ENCODE assay signal across 8 mouse cellular contexts in genomic region chr10:62379808-62380207, GRCm38 (mm10). TPM values are rescaled to one million over a fixed set of nuclear protein-coding genes. Genes with fewer than 3 reads are reported as not detected.
DNase-seq lines count a peak whose midpoint lies in the region; ATAC-seq and TF ChIP-seq lines count a peak whose summit lies in the region.

Gene Hk1 (minus strand): TSS chr10:62379908.

- DNase-seq in spleen, adult 2 months (ENCODE audit: low read depth in 1 of 2, low spot score in 2 of 2) = no peak
- DNase-seq in spleen, postnatal 36 days (ENCODE audit: low spot score in 2 of 2) = no peak
- DNase-seq in embryonic facial prominence, embryonic 14.5 days (ENCODE audit: low spot score) = no peak
- DNase-seq in heart, postnatal 36 days = no peak
- no peak for DNase-seq in limb, embryonic 14.5 days (ENCODE audit: low spot score)
- no peak for DNase-seq in cerebellum, adult 11-12 months
- DNase-seq in lung, postnatal 14 days = no peak

- TF ChIP-seq POLR2A in spleen, adult 2 months (IDR thresholded peaks at IDR 0.05; ENCODE audit: low read depth, low read length) = no peak
- TF ChIP-seq POLR2A in limb, embryonic 14.5 days (IDR thresholded peaks at IDR 0.05; ENCODE audit: borderline replicate concordance, extremely low read depth, insufficient read depth, insufficient read length) = no peak

- no peaks in the 10 kb centered on the region for H3K4me1 ChIP-seq in spleen, adult 2 months (ENCODE audit: control insufficient read depth, insufficient read depth, insufficient read length)
- no peaks in the 10 kb centered on the region for H3K4me1 ChIP-seq in embryonic facial prominence, embryonic 14.5 days (ENCODE audit: control insufficient read depth, insufficient read depth, low read length)
- H3K4me1 ChIP-seq in limb, embryonic 14.5 days (ENCODE audit: control insufficient read depth, insufficient read depth, low read length) = no peaks in the 10 kb centered on the region
- H3K4me1 ChIP-seq in stomach, embryonic 14.5 days (ENCODE audit: control insufficient read depth, insufficient read depth, low read length) = no peaks in the 10 kb centered on the region

- 93% methylated on average over 1 of the region's 1 CpGs for WGBS in spleen, adult 2 months
- WGBS in embryonic facial prominence, embryonic 14.5 days = 95% methylated on average over 1 of the region's 1 CpGs
- 77% methylated on average over 1 of the region's 1 CpGs for WGBS in limb, embryonic 14.5 days
- WGBS in stomach, embryonic 14.5 days = 84% methylated on average over 1 of the region's 1 CpGs

- no peak within 1 kb of the TSS for H3K9ac ChIP-seq in embryonic facial prominence, embryonic 14.5 days (ENCODE audit: low read depth, low read length)
- H3K9ac ChIP-seq in limb, embryonic 14.5 days (ENCODE audit: low read depth, low read length, severe bottlenecking) = no peak within 1 kb of the TSS
- H3K9ac ChIP-seq in stomach, embryonic 14.5 days (replicated peaks; ENCODE audit: low read depth, low read length) = no peak within 1 kb of the TSS

- no peak for ATAC-seq in embryonic facial prominence, embryonic 14.5 days (ENCODE audit: low read depth)
- no peak for ATAC-seq in limb, embryonic 14.5 days (ENCODE audit: low FRiP score, low read depth)
- ATAC-seq in stomach, embryonic 14.5 days (ENCODE audit: insufficient number of reproducible peaks, insufficient read depth, low FRiP score, low read depth) = no peak

- H3K27ac ChIP-seq in spleen, adult 2 months (ENCODE audit: insufficient read depth, low read length) = no peak within 1 kb of the TSS
- H3K27ac ChIP-seq in embryonic facial prominence, embryonic 14.5 days (replicated peaks; ENCODE audit: low read depth, low read length) = no peak within 1 kb of the TSS
- no peak within 1 kb of the TSS for H3K27ac ChIP-seq in limb, embryonic 14.5 days (replicated peaks; ENCODE audit: low read depth, low read length)
- H3K27ac ChIP-seq in stomach, embryonic 14.5 days (ENCODE audit: low read length) = no peak within 1 kb of the TSS

- no peaks in the 10 kb centered on the region for H3K27me3 ChIP-seq in spleen, adult 2 months (ENCODE audit: control insufficient read depth, insufficient read depth, low read length)
- no peaks in the 10 kb centered on the region for H3K27me3 ChIP-seq in embryonic facial prominence, embryonic 14.5 days (replicated peaks; ENCODE audit: control insufficient read depth, insufficient read depth, low read length)
- no peaks in the 10 kb centered on the region for H3K27me3 ChIP-seq in limb, embryonic 14.5 days (ENCODE audit: control insufficient read depth, insufficient read depth, low read length)
- no peaks in the 10 kb centered on the region for H3K27me3 ChIP-seq in stomach, embryonic 14.5 days (ENCODE audit: control insufficient read depth, insufficient read depth, low read length)

- no peaks in the 10 kb centered on the region for H3K36me3 ChIP-seq in spleen, adult 2 months (ENCODE audit: control insufficient read depth, insufficient read depth, low read length)
- H3K36me3 ChIP-seq in embryonic facial prominence, embryonic 14.5 days (ENCODE audit: control insufficient read depth, insufficient read depth, low read length) = no peaks in the 10 kb centered on the region
- H3K36me3 ChIP-seq in limb, embryonic 14.5 days (ENCODE audit: control insufficient read depth, insufficient read depth, low read length) = no peaks in the 10 kb centered on the region
- no peaks in the 10 kb centered on the region for H3K36me3 ChIP-seq in stomach, embryonic 14.5 days (ENCODE audit: control insufficient read depth, insufficient read depth, low read length)

- no peaks in the 10 kb centered on the region for H3K9me3 ChIP-seq in embryonic facial prominence, embryonic 14.5 days (ENCODE audit: control insufficient read depth, low read length)
- no peaks in the 10 kb centered on the region for H3K9me3 ChIP-seq in limb, embryonic 14.5 days (ENCODE audit: control insufficient read depth, low read length)
- H3K9me3 ChIP-seq in stomach, embryonic 14.5 days (ENCODE audit: control insufficient read depth, low read depth, low read length) = no peaks in the 10 kb centered on the region

- no peak for TF ChIP-seq CTCF in spleen, adult 2 months (IDR thresholded peaks at IDR 0.05; ENCODE audit: extremely low read depth, insufficient read depth, insufficient read length, insufficient replicate concordance)

- H3K4me3 ChIP-seq in spleen, adult 2 months (ENCODE audit: extremely low read depth, insufficient read depth, insufficient read length) = no peak within 1 kb of the TSS
- H3K4me3 ChIP-seq in embryonic facial prominence, embryonic 14.5 days (ENCODE audit: low read depth, low read length) = no peak within 1 kb of the TSS
- H3K4me3 ChIP-seq in limb, embryonic 14.5 days (replicated peaks; ENCODE audit: low read length) = no peak within 1 kb of the TSS
- H3K4me3 ChIP-seq in stomach, embryonic 14.5 days (ENCODE audit: low read depth, low read length) = no peak within 1 kb of the TSS

- intact Hi-C loops in heart, postnatal 36 days (cut with DNase I) = no loop called here

- no peak within 1 kb of the TSS for H3K4me2 ChIP-seq in embryonic facial prominence, embryonic 14.5 days (ENCODE audit: low read depth, low read length)
- H3K4me2 ChIP-seq in limb, embryonic 14.5 days (replicated peaks; ENCODE audit: low read depth, low read length, severe bottlenecking) = no peak within 1 kb of the TSS
- H3K4me2 ChIP-seq in stomach, embryonic 14.5 days (replicated peaks; ENCODE audit: low read depth, low read length) = no peak within 1 kb of the TSS

RNA-seq across cellular contexts. Expression of gene Hk1, which starts in this region (rescaled TPM):
- polyA plus RNA-seq in spleen, adult 2 months (2012; rRNA removed) = 31.0 and 38.5 TPM in 2 replicates
- polyA plus RNA-seq in embryonic facial prominence, embryonic 14.5 days (2014; fragmentation: Nextera tagmentation; extraction: Ambion mirVana) = 28.4 and 33.7 TPM in 2 replicates
- 100 to 1,000 TPM in 1 of 2 experiments, 10 to 100 TPM in 1; 99.7 to 113 TPM for total RNA-seq in heart, postnatal 36 days (2021)
- 30.7 and 32.1 TPM in 2 replicates for polyA plus RNA-seq in limb, embryonic 14.5 days (2012; rRNA removed)
- 29.2 and 29.3 TPM in 2 replicates for polyA plus RNA-seq in limb, embryonic 14.5 days (2014; fragmentation: Nextera tagmentation; extraction: Ambion mirVana)
- polyA plus RNA-seq in stomach, embryonic 14.5 days (2014; fragmentation: Nextera tagmentation; extraction: Ambion mirVana) = 19.4 and 23.6 TPM in 2 replicates
